Mouse (Mus musculus) lung, embryonic 14.5 days (tissue): ENCODE data around the gene Ndnf. TPM values are rescaled to one million over a fixed set of nuclear protein-coding genes. Genes with fewer than 3 reads are reported as not detected.

ENCODE experiments used
- ATAC-seq: fragments of 200-750 bp; cut with Nextera tagmentation; 2 replicates; pipeline ENCODE4 v1.8.0; 2017; ENCODE audit warnings: mild to moderate bottlenecking, moderate TSS enrichment, moderate library complexity; ENCODE audit not compliant: insufficient read depth
- DNase-seq: peaks from one replicate; pipeline ENCODE4 v3.0.0-alpha.2; 2015
- H3K27ac ChIP-seq: fragments of 300-500 bp; sonication (generic); 2 replicates; pipeline ENCODE4 v1.5.1; 2014; ENCODE audit warnings: low read depth, mild to moderate bottlenecking, moderate library complexity
- H3K27me3 ChIP-seq: fragments of 300-500 bp; sonication (generic); 2 replicates; pipeline ENCODE4 v1.6.1; 2014; ENCODE audit warnings: low read length, control low read depth; ENCODE audit not compliant: insufficient read depth
- H3K36me3 ChIP-seq: fragments of 300-500 bp; sonication (generic); 2 replicates; pipeline ENCODE4 v1.6.1; 2014; ENCODE audit warnings: control low read depth; ENCODE audit not compliant: insufficient read depth
- H3K4me1 ChIP-seq: fragments of 300-500 bp; sonication (generic); 2 replicates; pipeline ENCODE4 v1.6.1; 2014; ENCODE audit warnings: antibody characterized with exemption, control low read depth; ENCODE audit not compliant: insufficient read depth
- H3K4me2 ChIP-seq: fragments of 300-500 bp; sonication (generic); 2 replicates; pipeline ENCODE4 v1.6.1; 2014; ENCODE audit warnings: mild to moderate bottlenecking
- H3K4me3 ChIP-seq: fragments of 300-500 bp; sonication (generic); 2 replicates; pipeline ENCODE4 v1.5.1; 2014; ENCODE audit warnings: low read depth, low read length
- H3K9ac ChIP-seq: fragments of 300-500 bp; sonication (generic); 2 replicates; pipeline ENCODE4 v1.6.1; 2014
- H3K9me3 ChIP-seq: fragments of 300-500 bp; sonication (generic); 2 replicates; pipeline ENCODE4 v1.6.1; 2016; ENCODE audit warnings: low read depth, low read length, control low read depth
- CTCF ChIP-seq: IDR thresholded peaks from 2 replicates; pipeline ENCODE4 v1.5.1; 2016; ENCODE audit warnings: antibody characterized with exemption, low read depth
- WGBS: fragments of 180-500 bp; shearing (Covaris S2); extraction: QIAGEN DNeasy Blood & Tissue Kit; methylation state at CpG from one replicate; pipeline ENCODE4 v1.1.7; 2014; 5-methylcytosine and 5-hydroxymethylcytosine counted together
- polyA plus RNA-seq: library from polyadenylated mRNA; unstranded; fragments of >200 nt; fragmentation: Nextera tagmentation; extraction: Ambion mirVana; gene quantifications from 2 replicates; pipeline ENCODE4 v1.2.1, GENCODE M21; 2014

Gene Ndnf
- polyA plus RNA-seq, 1 experiment from 2014 or later = 40.8 TPM

GRCm38 (mm10) chr6:65743871-65744202 is 72.4 kb downstream of the Ndnf start:
- Histone ChIP-seq H3K36me3 (no peaks in the 10 kb centered on the region), H3K4me2 (no peak overlapping the region), H3K9me3 (no peaks in the 10 kb centered on the region), H3K4me3 (no peak overlapping the region), H3K27me3 (no peaks in the 10 kb centered on the region), H3K27ac (no peak overlapping the region), H3K4me1 (no peaks in the 10 kb centered on the region), H3K9ac (no peak overlapping the region)
- ATAC-seq = no peak
- TF ChIP-seq CTCF = no peak
- DNase-seq = no peak

- ATAC-seq = no peak
- Histone ChIP-seq H3K4me2 (no peak overlapping the region), H3K27me3 (no peaks in the 10 kb centered on the region), H3K9ac (no peak overlapping the region), H3K4me3 (no peak overlapping the region), H3K36me3 (no peaks in the 10 kb centered on the region), H3K27ac (no peak overlapping the region), H3K9me3 (no peaks in the 10 kb centered on the region), H3K4me1 (no peaks in the 10 kb centered on the region)
- WGBS = 68% methylated on average over 7 of the region's 7 CpGs
- no peak for TF ChIP-seq CTCF
- no peak for DNase-seq
Measured at GRCm38 (mm10) chr6:65758214-65758613, 86.8 kb downstream of the Ndnf start.

- Histone ChIP-seq H3K4me1 (no peaks in the 10 kb centered on the region), H3K27me3 (no peaks in the 10 kb centered on the region), H3K4me2 (no peak overlapping the region), H3K9me3 (no peaks in the 10 kb centered on the region), H3K9ac (no peak overlapping the region), H3K4me3 (no peak overlapping the region), H3K27ac (no peak overlapping the region), H3K36me3 (no peaks in the 10 kb centered on the region)
- WGBS = 78% methylated on average over 5 of the region's 5 CpGs
- ATAC-seq (no peak), DNase-seq (no peak)
- TF ChIP-seq CTCF = no peak
Measured at GRCm38 (mm10) chr6:65759174-65759573, 87.8 kb downstream of the Ndnf start.

- Histone ChIP-seq H3K27me3 (no peaks in the 10 kb centered on the region), H3K4me2 (no peak overlapping the region), H3K9me3 (no peaks in the 10 kb centered on the region), H3K4me1 (no peaks in the 10 kb centered on the region), H3K27ac (no peak overlapping the region), H3K4me3 (no peak overlapping the region), H3K9ac (no peak overlapping the region), H3K36me3 (no peaks in the 10 kb centered on the region)
- 67% methylated on average over 3 of the region's 3 CpGs for WGBS
- no peak for TF ChIP-seq CTCF
- no peak for DNase-seq
- no peak for ATAC-seq
Measured at GRCm38 (mm10) chr6:65760073-65760472, 88.7 kb downstream of the Ndnf start.

Other genes with a start within 250 kb of the Ndnf start
- 1.0 and 1.1 TPM in 2 replicates for gene Tnip3, start 146.3 kb upstream of the Ndnf start, polyA plus RNA-seq
- gene Prdm5, start 107.4 kb downstream of the Ndnf start, polyA plus RNA-seq = 23.5 and 25.0 TPM in 2 replicates